Mouse (Mus musculus) G1E (cell line): ENCODE results near the gene Scn1b.

Experiments
- CTCF ChIP-seq: IDR thresholded peaks from 2 replicates; pipeline ENCODE4 v1.5.1; 2012; ENCODE audit warnings: low read depth, low read length, inconsistent platforms, mixed read lengths
- GATA1 ChIP-seq: IDR thresholded peaks from 2 replicates; pipeline ENCODE4 v1.6.1; 2012; ENCODE audit warnings: borderline replicate concordance, low read length, inconsistent platforms, mixed read lengths
- GATA2 ChIP-seq: IDR thresholded peaks from 2 replicates; pipeline ENCODE4 v1.6.1; 2012; ENCODE audit warnings: low read depth, low read length, inconsistent platforms, borderline replicate concordance
- POLR2AphosphoS5 ChIP-seq: IDR thresholded peaks from 2 replicates; pipeline ENCODE4 v1.6.1; 2012; ENCODE audit warnings: low read depth, low read length, inconsistent platforms; ENCODE audit not compliant: insufficient replicate concordance
- TAL1 ChIP-seq: conservative IDR thresholded peaks from 2 replicates; pipeline ENCODE4 v1.6.1; 2012; ENCODE audit warnings: low read depth, low read length, inconsistent platforms, mixed read lengths

GRCm38 (mm10) chr7:31148756-31149155 lies 22.0 kb upstream of the Scn1b start:
- TF ChIP-seq GATA1 (no peak), CTCF (no peak), TAL1 (no peak), POLR2AphosphoS5 (no peak), GATA2 (no peak)
